Mouse (Mus musculus) midbrain, embryonic 14.5 days (tissue): ENCODE measurements around the gene Shb. TPM values are rescaled to one million over a fixed set of nuclear protein-coding genes. Genes with fewer than 3 reads are reported as not detected.

Experiments
- ATAC-seq: fragments of 200-750 bp; cut with Nextera tagmentation; 2 replicates; pipeline ENCODE4 v1.8.0; 2017; ENCODE audit warnings: moderate number of reproducible peaks, moderate library complexity; ENCODE audit not compliant: low FRiP score, low TSS enrichment
- DNase-seq: peaks from one replicate; pipeline ENCODE4 v3.0.0-alpha.2; 2015
- H3K27ac ChIP-seq: fragments of 300-500 bp; sonication (generic); replicated peaks from 2 replicates; pipeline ENCODE4 v1.5.1; 2014; ENCODE audit warnings: mild to moderate bottlenecking, low read depth, low read length, moderate library complexity
- H3K27me3 ChIP-seq: fragments of 300-500 bp; sonication (generic); 2 replicates; pipeline ENCODE4 v1.6.1; 2014; ENCODE audit warnings: low read length, control low read depth, mixed read lengths; ENCODE audit not compliant: control insufficient read depth, insufficient read depth
- H3K36me3 ChIP-seq: fragments of 300-500 bp; sonication (generic); 2 replicates; pipeline ENCODE4 v1.6.1; 2014; ENCODE audit warnings: low read length, control low read depth; ENCODE audit not compliant: control insufficient read depth, insufficient read depth
- H3K4me1 ChIP-seq: fragments of 300-500 bp; sonication (generic); 2 replicates; pipeline ENCODE4 v1.6.1; 2014; ENCODE audit warnings: mild to moderate bottlenecking, antibody characterized with exemption, low read length, control low read depth; ENCODE audit not compliant: control insufficient read depth, insufficient read depth
- H3K4me2 ChIP-seq: fragments of 300-500 bp; sonication (generic); 2 replicates; pipeline ENCODE4 v1.6.1; 2014; ENCODE audit warnings: mild to moderate bottlenecking, low read length, moderate library complexity
- H3K4me3 ChIP-seq: fragments of 300-500 bp; sonication (generic); replicated peaks from 2 replicates; pipeline ENCODE4 v1.5.1; 2014; ENCODE audit warnings: low read depth, low read length
- H3K9ac ChIP-seq: fragments of 300-500 bp; sonication (generic); replicated peaks from 2 replicates; pipeline ENCODE4 v1.6.1; 2014; ENCODE audit warnings: mild to moderate bottlenecking, low read length, moderate library complexity
- H3K9me3 ChIP-seq: fragments of 300-500 bp; sonication (generic); 2 replicates; pipeline ENCODE4 v1.6.1; 2016; ENCODE audit warnings: low read length, control low read depth, mixed read lengths; ENCODE audit not compliant: control insufficient read depth
- WGBS: fragments of 180-500 bp; shearing (Covaris S2); extraction: QIAGEN DNeasy Blood & Tissue Kit; methylation state at CpG from one replicate; pipeline ENCODE4 v1.1.7; 2014; 5-methylcytosine and 5-hydroxymethylcytosine counted together
- polyA plus RNA-seq: library from polyadenylated mRNA; unstranded; fragments of >200 nt; fragmentation: Nextera tagmentation; extraction: Ambion mirVana; gene quantifications from 2 replicates; pipeline ENCODE4 v1.2.1, GENCODE M21; 2014

Shb gene
- 10.2 and 10.4 TPM in 2 replicates for polyA plus RNA-seq

GRCm38 (mm10) chr4:45532375-45532774, at the start of gene Shb:
Shb (minus strand) TSS chr4:45532470.
- Histone ChIP-seq H3K4me3 (peak within 1 kb of the TSS; percentile 69), H3K4me1 (peaks cover 35% of the 10 kb centered on the region), H3K36me3 (no peaks in the 10 kb centered on the region), H3K27me3 (peaks cover 6% of the 10 kb centered on the region; the same call in 1 of the 2 replicates), H3K4me2 (peak within 1 kb of the TSS; percentile 92), H3K9me3 (no peaks in the 10 kb centered on the region), H3K9ac (peak within 1 kb of the TSS; percentile 69; the same call in 1 of the 2 replicates), H3K27ac (no peak within 1 kb of the TSS)
- WGBS, result 19% methylated on average over 7 of the region's 7 CpGs
- peak; percentile 66 for DNase-seq
- ATAC-seq, result no peak

- Histone ChIP-seq H3K36me3 (no peaks in the 10 kb centered on the region), H3K4me1 (peaks cover 15% of the 10 kb centered on the region; the same call in 1 of the 2 replicates), H3K27me3 (no peaks in the 10 kb centered on the region), H3K27ac (no peak overlapping the region), H3K9ac (no peak overlapping the region), H3K9me3 (no peaks in the 10 kb centered on the region), H3K4me3 (no peak overlapping the region), H3K4me2 (no peak overlapping the region)
- DNase-seq (no peak), ATAC-seq (no peak)
- WGBS, result 87% methylated on average over 6 of the region's 6 CpGs
Observed at GRCm38 (mm10) chr4:45581095-45581494, 48.8 kb upstream of the Shb start.

GRCm38 (mm10) chr4:45578554-45579370, 46.5 kb upstream of the Shb start:
- Histone ChIP-seq H3K27ac (no peak overlapping the region), H3K9me3 (no peaks in the 10 kb centered on the region), H3K4me3 (no peak overlapping the region), H3K9ac (no peak overlapping the region), H3K27me3 (no peaks in the 10 kb centered on the region), H3K4me1 (peaks cover 15% of the 10 kb centered on the region; the same call in 1 of the 2 replicates), H3K36me3 (no peaks in the 10 kb centered on the region), H3K4me2 (no peak overlapping the region)
- DNase-seq (peak; percentile 58), ATAC-seq (0 out of 2 replicates have a peak, but pooled peaks have one; percentile 24)
- WGBS, result 22% methylated on average over 21 of the region's 22 CpGs

GRCm38 (mm10) chr4:45577631-45578030, 45.4 kb upstream of the Shb start:
- Histone ChIP-seq H3K36me3 (no peaks in the 10 kb centered on the region), H3K27ac (no peak overlapping the region), H3K4me1 (peaks cover 15% of the 10 kb centered on the region; the same call in 1 of the 2 replicates), H3K9ac (no peak overlapping the region), H3K27me3 (no peaks in the 10 kb centered on the region), H3K9me3 (no peaks in the 10 kb centered on the region), H3K4me2 (peak overlapping the region; percentile 19; the same call in 1 of the 2 replicates), H3K4me3 (no peak overlapping the region)
- WGBS, result 34% methylated on average over 8 of the region's 8 CpGs
- ATAC-seq (no peak), DNase-seq (no peak)

GRCm38 (mm10) chr4:45574614-45575169, 42.4 kb upstream of the Shb start:
- no peaks in the 10 kb centered on the region for H3K9me3 ChIP-seq
- DNase-seq (no peak), ATAC-seq (no peak)
- H3K4me1 ChIP-seq, result peaks cover 15% of the 10 kb centered on the region; the same call in 1 of the 2 replicates
- H3K36me3 ChIP-seq, result no peaks in the 10 kb centered on the region
- H3K4me2 ChIP-seq, result no peak overlapping the region
- H3K4me3 ChIP-seq, result no peak overlapping the region
- WGBS, result 68% methylated on average over 15 of the region's 15 CpGs
- H3K27ac ChIP-seq, result no peak overlapping the region
- H3K27me3 ChIP-seq, result no peaks in the 10 kb centered on the region
- no peak overlapping the region for H3K9ac ChIP-seq

GRCm38 (mm10) chr4:45569521-45569920, 37.3 kb upstream of the Shb start:
- Histone ChIP-seq H3K27ac (no peak overlapping the region), H3K4me3 (no peak overlapping the region), H3K27me3 (no peaks in the 10 kb centered on the region), H3K36me3 (no peaks in the 10 kb centered on the region), H3K4me1 (no peaks in the 10 kb centered on the region), H3K4me2 (no peak overlapping the region), H3K9me3 (no peaks in the 10 kb centered on the region), H3K9ac (no peak overlapping the region)
- DNase-seq (no peak), ATAC-seq (no peak)
- 78% methylated on average over 5 of the region's 5 CpGs for WGBS

GRCm38 (mm10) chr4:45558211-45558610, 25.9 kb upstream of the Shb start:
- Histone ChIP-seq H3K4me1 (no peaks in the 10 kb centered on the region), H3K9me3 (no peaks in the 10 kb centered on the region), H3K36me3 (no peaks in the 10 kb centered on the region), H3K27me3 (no peaks in the 10 kb centered on the region), H3K4me2 (no peak overlapping the region), H3K9ac (no peak overlapping the region), H3K4me3 (no peak overlapping the region), H3K27ac (no peak overlapping the region)
- ATAC-seq (no peak), DNase-seq (no peak)
- 88% methylated on average over 5 of the region's 5 CpGs for WGBS

- Histone ChIP-seq H3K9ac (no peak overlapping the region), H3K27me3 (no peaks in the 10 kb centered on the region), H3K4me2 (no peak overlapping the region), H3K27ac (no peak overlapping the region), H3K4me1 (no peaks in the 10 kb centered on the region), H3K9me3 (no peaks in the 10 kb centered on the region), H3K36me3 (no peaks in the 10 kb centered on the region), H3K4me3 (no peak overlapping the region)
- DNase-seq (no peak), ATAC-seq (no peak)
- WGBS, result 52% methylated on average over 4 of the region's 4 CpGs
Observed at GRCm38 (mm10) chr4:45552571-45552970, 20.3 kb upstream of the Shb start.
